Mouse (Mus musculus): ENCODE results near the gene Cdkal1. TPM values are rescaled to one million over a fixed set of nuclear protein-coding genes. Genes with fewer than 3 reads are reported as not detected.

Gene Cdkal1
- total RNA-seq, 2 experiments from 2014 or later = 29.5 to 33.0 TPM

- no peak for DNase-seq (ENCODE audit: low spot score in 2 of 2)
Measured at GRCm38 (mm10) chr13:29199679-29200078, 655.8 kb downstream of the Cdkal1 start.

GRCm38 (mm10) chr13:29196798-29197498 is 658.5 kb downstream of the Cdkal1 start:
- no peak for DNase-seq (ENCODE audit: low spot score in 2 of 2)

GRCm38 (mm10) chr13:29195722-29196121 is 659.8 kb downstream of the Cdkal1 start:
- DNase-seq (ENCODE audit: low spot score in 2 of 2) = no peak

- DNase-seq (ENCODE audit: low spot score in 2 of 2) = no peak
Measured at GRCm38 (mm10) chr13:29194946-29195345, 660.5 kb downstream of the Cdkal1 start.

GRCm38 (mm10) chr13:29192697-29193096 is 662.8 kb downstream of the Cdkal1 start:
- no peak for DNase-seq (ENCODE audit: low spot score in 2 of 2)

GRCm38 (mm10) chr13:29190548-29190947 is 664.9 kb downstream of the Cdkal1 start:
- no peak for DNase-seq (ENCODE audit: low spot score in 2 of 2)

GRCm38 (mm10) chr13:29186748-29187147 is 668.7 kb downstream of the Cdkal1 start:
- DNase-seq (ENCODE audit: low spot score in 2 of 2) = no peak

GRCm38 (mm10) chr13:29185545-29185944 is 669.9 kb downstream of the Cdkal1 start:
- no peak for DNase-seq (ENCODE audit: low spot score in 2 of 2)

GRCm38 (mm10) chr13:29184545-29184944 is 670.9 kb downstream of the Cdkal1 start:
- no peak for DNase-seq (ENCODE audit: low spot score in 2 of 2)

GRCm38 (mm10) chr13:29179861-29180260 is 675.6 kb downstream of the Cdkal1 start:
- no peak for DNase-seq (ENCODE audit: low spot score in 2 of 2)

- no peak for DNase-seq (ENCODE audit: low spot score in 2 of 2)
Measured at GRCm38 (mm10) chr13:29179260-29179659, 676.2 kb downstream of the Cdkal1 start.

GRCm38 (mm10) chr13:29177889-29178486 is 677.5 kb downstream of the Cdkal1 start:
- peak in 1 of 2 experiments; percentile 24 for DNase-seq (ENCODE audit: low spot score in 2 of 2)

GRCm38 (mm10) chr13:29169356-29169755 is 686.1 kb downstream of the Cdkal1 start:
- no peak for DNase-seq (ENCODE audit: low spot score in 2 of 2)

GRCm38 (mm10) chr13:29164845-29165524 is 690.5 kb downstream of the Cdkal1 start:
- DNase-seq (ENCODE audit: low spot score in 2 of 2) = no peak

- DNase-seq (ENCODE audit: low spot score in 2 of 2) = no peak
Measured at GRCm38 (mm10) chr13:29162867-29163514, 692.5 kb downstream of the Cdkal1 start.

GRCm38 (mm10) chr13:29162444-29162843 is 693.0 kb downstream of the Cdkal1 start:
- peak in 1 of 2 experiments; percentile 44 for DNase-seq (ENCODE audit: low spot score in 2 of 2)

GRCm38 (mm10) chr13:29161436-29161835 is 694.0 kb downstream of the Cdkal1 start:
- no peak for DNase-seq (ENCODE audit: low spot score in 2 of 2)

- DNase-seq (ENCODE audit: low spot score in 2 of 2) = no peak
Measured at GRCm38 (mm10) chr13:29156703-29157102, 698.8 kb downstream of the Cdkal1 start.

GRCm38 (mm10) chr13:29155297-29155696 is 700.2 kb downstream of the Cdkal1 start:
- no peak for DNase-seq (ENCODE audit: low spot score in 2 of 2)

- DNase-seq (ENCODE audit: low spot score in 2 of 2) = no peak
Measured at GRCm38 (mm10) chr13:29150120-29150519, 705.4 kb downstream of the Cdkal1 start.

- DNase-seq (ENCODE audit: low spot score in 2 of 2) = no peak
Measured at GRCm38 (mm10) chr13:29149404-29149803, 706.1 kb downstream of the Cdkal1 start.

GRCm38 (mm10) chr13:29148616-29149015 is 706.9 kb downstream of the Cdkal1 start:
- no peak for DNase-seq (ENCODE audit: low spot score in 2 of 2)

Data from gastrocnemius, postnatal 4 days (tissue).